Mouse (Mus musculus) Patski (cell line): ENCODE results near the gene Vash1. TPM values are rescaled to one million over a fixed set of nuclear protein-coding genes. Genes with fewer than 3 reads are reported as not detected.

ENCODE experiments used
- ATAC-seq: fragments of 100-300 bp; one replicate; pipeline ENCODE4 v1.8.0; 2021
- CTCF ChIA-PET: fragments of 350-600 bp; sonication (Branson Sonifier 250); formaldehyde crosslinking; loops from one replicate; lab custom pipeline; 2022; ENCODE audit warnings: inconsistent platforms; lab: Charles Lee
- POLR2A ChIA-PET: fragments of 350-600 bp; sonication (Branson Sonifier 250); formaldehyde crosslinking; loops from one replicate; lab custom pipeline; 2022; ENCODE audit warnings: antibody characterized with exemption, inconsistent platforms; lab: Charles Lee
- DNase-seq: peaks from one replicate; pipeline ENCODE4 v3.0.0-alpha.2; 2011; ENCODE audit warnings: low read depth, low spot score
- H3K27me3 ChIP-seq: fragments of 371-371 bp; one replicate; pipeline ENCODE4 v1.5.1; 2021
- CTCF ChIP-seq: fragments of 100-300 bp; IDR thresholded peaks from one replicate; pipeline ENCODE4 v1.5.1; 2021
- in situ Hi-C: fragments of 300-500 bp; cut with MboI; formaldehyde crosslinking; loops from 3 replicates; pipeline ENCODE4 v1.11.1; 2018; ENCODE audit warnings: low pct_unique_long_range_greater_than_20kb, mixed read lengths
- polyA plus RNA-seq: library from polyadenylated mRNA; unstranded; gene quantifications from one replicate; pipeline ENCODE4 v1.2.3, GENCODE M21; 2021

Vash1 gene
- polyA plus RNA-seq, 1 experiment from 2014 or later, result 1.5 TPM

GRCm38 (mm10) chr12:86652570-86653041, 25.9 kb upstream of the Vash1 start:
- DNase-seq (peak; percentile 67), ATAC-seq (peak; percentile 39)
- CTCF ChIA-PET, result no interaction called here
- no peak for TF ChIP-seq CTCF
- in situ Hi-C loops, result no loop called here
- H3K27me3 ChIP-seq, result peaks cover 33% of the 10 kb centered on the region
- POLR2A ChIA-PET, result interaction anchor here (0.6 kb wide), 1 partner anchor 177 kb away, joined by 3 read pairs; no protein-coding TSS in a partner anchor

- in situ Hi-C loops, result no loop called here
- H3K27me3 ChIP-seq, result peaks cover 50% of the 10 kb centered on the region
- ChIA-PET POLR2A (no interaction called here), CTCF (no interaction called here)
- TF ChIP-seq CTCF, result no peak
- DNase-seq (no peak), ATAC-seq (no peak)
Measured at GRCm38 (mm10) chr12:86659447-86659968, 19.0 kb upstream of the Vash1 start.

- ChIA-PET POLR2A (no interaction called here), CTCF (no interaction called here)
- peaks cover 41% of the 10 kb centered on the region for H3K27me3 ChIP-seq
- in situ Hi-C loops, result no loop called here
- no peak for TF ChIP-seq CTCF
- ATAC-seq (no peak), DNase-seq (no peak)
Measured at GRCm38 (mm10) chr12:86660466-86660865, 18.0 kb upstream of the Vash1 start.

GRCm38 (mm10) chr12:86665656-86666055, 12.8 kb upstream of the Vash1 start:
- DNase-seq (no peak), ATAC-seq (no peak)
- POLR2A ChIA-PET, result no interaction called here
- CTCF ChIA-PET, result interaction anchor here (1.0 kb wide), 1 partner anchor 9 kb away, joined by 3 read pairs; no protein-coding TSS in a partner anchor
- in situ Hi-C loops, result no loop called here
- peaks cover 9% of the 10 kb centered on the region for H3K27me3 ChIP-seq
- peak; percentile 48 for TF ChIP-seq CTCF

- peaks cover 12% of the 10 kb centered on the region for H3K27me3 ChIP-seq
- in situ Hi-C loops, result no loop called here
- CTCF ChIA-PET, result no interaction called here
- DNase-seq (no peak), ATAC-seq (no peak)
- POLR2A ChIA-PET, result no interaction called here
- TF ChIP-seq CTCF, result no peak
Measured at GRCm38 (mm10) chr12:86668404-86668803, 10.1 kb upstream of the Vash1 start.

- peaks cover 40% of the 10 kb centered on the region for H3K27me3 ChIP-seq
- no peak for TF ChIP-seq CTCF
- DNase-seq (no peak), ATAC-seq (no peak)
- in situ Hi-C loops, result no loop called here
- ChIA-PET POLR2A (no interaction called here), CTCF (no interaction called here)
Measured at GRCm38 (mm10) chr12:86672105-86672504, 6.4 kb upstream of the Vash1 start.

- TF ChIP-seq CTCF, result no peak
- DNase-seq (no peak), ATAC-seq (no peak)
- ChIA-PET CTCF (no interaction called here), POLR2A (no interaction called here)
- H3K27me3 ChIP-seq, result peaks cover 44% of the 10 kb centered on the region
- in situ Hi-C loops, result no loop called here
Measured at GRCm38 (mm10) chr12:86672507-86672906, 6.0 kb upstream of the Vash1 start.

- peaks cover 25% of the 10 kb centered on the region for H3K27me3 ChIP-seq
- POLR2A ChIA-PET, result no interaction called here
- no peak for DNase-seq
- CTCF ChIA-PET, result no interaction called here
- no peak for TF ChIP-seq CTCF
- no peak for ATAC-seq
- in situ Hi-C loops, result no loop called here
Measured at GRCm38 (mm10) chr12:86679546-86679930, 1.0 kb downstream of the Vash1 start.

GRCm38 (mm10) chr12:86679991-86680491, 1.5 kb downstream of the Vash1 start:
- no peak for TF ChIP-seq CTCF
- POLR2A ChIA-PET, result no interaction called here
- ATAC-seq, result no peak

GRCm38 (mm10) chr12:86680591-86681193, 2.2 kb downstream of the Vash1 start:
- in situ Hi-C loops, result no loop called here
- DNase-seq, result no peak

More at GRCm38 (mm10) chr12:86679991-86680491, 1.5 kb downstream of the Vash1 start:
- in situ Hi-C loops, result no loop called here
- CTCF ChIA-PET, result no interaction called here
- H3K27me3 ChIP-seq, result peaks cover 24% of the 10 kb centered on the region
- no peak for DNase-seq

GRCm38 (mm10) chr12:86681626-86682025, 3.1 kb downstream of the Vash1 start:
- CTCF ChIA-PET, result no interaction called here
- no peak for TF ChIP-seq CTCF
- POLR2A ChIA-PET, result no interaction called here
- no peak for DNase-seq
- in situ Hi-C loops, result no loop called here
- peaks cover 12% of the 10 kb centered on the region for H3K27me3 ChIP-seq
- ATAC-seq, result no peak

More at GRCm38 (mm10) chr12:86680591-86681193, 2.2 kb downstream of the Vash1 start:
- ChIA-PET POLR2A (no interaction called here), CTCF (no interaction called here)
- H3K27me3 ChIP-seq, result peaks cover 19% of the 10 kb centered on the region
- no peak for TF ChIP-seq CTCF
- no peak for ATAC-seq
